Mouse (Mus musculus) erythroblast, embryonic 14.5 days (primary cell): ENCODE results near the gene Pi16. TPM values are rescaled to one million over a fixed set of nuclear protein-coding genes. Genes with fewer than 3 reads are reported as not detected.
"Not testable (repeated sequence)": the region's sequence is repeated elsewhere in the genome, so short reads cannot be mapped to it uniquely, and the experiment has no call there.

Source experiments
- H3K27me3 ChIP-seq: 2 replicates; pipeline ENCODE4 v1.6.1; 2012; ENCODE audit warnings: inconsistent platforms; ENCODE audit not compliant: control insufficient read depth
- H3K36me3 ChIP-seq: 2 replicates; pipeline ENCODE4 v1.6.1; 2012; ENCODE audit warnings: mild to moderate bottlenecking, inconsistent platforms; ENCODE audit not compliant: control insufficient read depth
- H3K4me1 ChIP-seq: 2 replicates; pipeline ENCODE4 v1.6.1; 2012; ENCODE audit warnings: inconsistent platforms; ENCODE audit not compliant: control insufficient read depth
- H3K4me3 ChIP-seq: replicated peaks from 2 replicates; pipeline ENCODE3; 2012; ENCODE audit warnings: moderate library complexity, mild to moderate bottlenecking, inconsistent platforms
- H3K9me3 ChIP-seq: 2 replicates; pipeline ENCODE4 v1.6.1; 2012; ENCODE audit warnings: low read length, inconsistent platforms, mixed read lengths; ENCODE audit not compliant: control insufficient read depth
- GATA1 ChIP-seq: IDR thresholded peaks from 2 replicates; pipeline ENCODE4 v1.6.1; 2012; ENCODE audit warnings: low read length, inconsistent platforms, mixed read lengths
- TAL1 ChIP-seq: IDR thresholded peaks from 3 replicates; pipeline ENCODE4 v1.6.1; 2012; ENCODE audit warnings: low read length, inconsistent platforms, mixed read lengths
- polyA plus RNA-seq: library from polyadenylated mRNA; stranded (reverse); fragments of >175 nt; gene quantifications from 2 replicates; pipeline ENCODE4 v1.2.3, GENCODE M21; 2012

Gene Pi16
- polyA plus RNA-seq, result 0.03 TPM in 1 of 2 replicates, not detected in the other

GRCm38 (mm10) chr17:29317380-29317779, at the start of gene Pi16:
TSS of gene Pi16 (plus strand) at chr17:29317680.
- H3K27me3 ChIP-seq, result peaks cover 39% of the 10 kb centered on the region
- not testable (repeated sequence) for H3K4me3 ChIP-seq, H3K9me3 ChIP-seq, H3K36me3 ChIP-seq
- peaks cover 14% of the 10 kb centered on the region for H3K4me1 ChIP-seq

DNA sequence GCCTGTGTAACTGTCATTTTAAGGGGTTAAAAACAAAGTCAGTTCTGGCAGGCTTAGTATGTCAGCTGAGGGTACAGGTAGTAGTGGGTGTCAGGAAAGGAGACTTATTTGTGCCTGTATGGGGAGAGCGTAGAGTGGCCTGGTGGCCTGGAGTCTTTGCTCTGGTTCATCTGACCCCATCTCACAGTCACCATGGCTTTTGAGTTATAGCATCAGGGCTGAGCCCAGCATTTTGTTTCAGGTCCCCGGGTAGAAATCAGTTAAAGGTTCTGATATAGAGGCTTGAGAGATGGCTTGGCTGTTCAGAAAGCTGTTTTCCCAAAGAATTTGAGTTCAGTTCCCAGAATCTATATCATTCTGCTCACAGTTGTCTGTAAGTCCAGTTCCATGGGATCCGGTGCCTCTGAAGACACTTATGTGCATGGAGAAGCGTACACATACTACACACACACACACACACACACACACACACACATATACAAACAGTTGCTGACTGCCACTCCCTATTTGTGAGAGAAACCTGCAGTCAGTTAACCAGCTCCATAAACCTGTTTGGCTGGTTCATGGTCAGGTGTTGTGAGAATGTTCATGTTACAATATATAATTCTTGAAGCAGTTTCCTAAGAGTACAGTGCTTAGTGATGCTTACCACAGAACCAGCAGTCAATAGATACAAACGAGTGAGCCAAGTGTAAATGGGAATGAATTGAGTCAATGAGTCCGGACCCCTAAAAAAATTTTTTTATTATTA, 49.4 kb upstream of the Pi16 start:
- Histone ChIP-seq H3K4me1 (peaks cover 50% of the 10 kb centered on the region), H3K36me3 (peaks cover 7% of the 10 kb centered on the region), H3K27me3 (no peaks in the 10 kb centered on the region), H3K9me3 (no peaks in the 10 kb centered on the region), H3K4me3 (peak overlapping the region; percentile 94)
- TF ChIP-seq GATA1 (no peak), TAL1 (no peak)

GRCm38 (mm10) chr17:29268682-29269348, 48.7 kb upstream of the Pi16 start, which contains the start of gene BC004004:
TSS of gene BC004004 (plus strand) at chr17:29268788.
- Histone ChIP-seq H3K27me3 (no peaks in the 10 kb centered on the region), H3K4me3 (peak within 1 kb of the TSS; percentile 94), H3K4me1 (peaks cover 49% of the 10 kb centered on the region), H3K9me3 (no peaks in the 10 kb centered on the region), H3K36me3 (peaks cover 7% of the 10 kb centered on the region)
- TF ChIP-seq GATA1 (no peak), TAL1 (no peak)

GRCm38 (mm10) chr17:29269349-29269706, 48.2 kb upstream of the Pi16 start:
- H3K4me1 ChIP-seq, result peaks cover 47% of the 10 kb centered on the region

GRCm38 (mm10) chr17:29270148-29270698, 47.3 kb upstream of the Pi16 start:
- Histone ChIP-seq H3K36me3 (peaks cover 7% of the 10 kb centered on the region), H3K27me3 (no peaks in the 10 kb centered on the region), H3K9me3 (no peaks in the 10 kb centered on the region), H3K4me3 (peak overlapping the region; percentile 94), H3K4me1 (peaks cover 40% of the 10 kb centered on the region)
- no peak for TF ChIP-seq GATA1
- TF ChIP-seq TAL1, result no peak

More at GRCm38 (mm10) chr17:29269349-29269706, 48.2 kb upstream of the Pi16 start:
- Histone ChIP-seq H3K4me3 (peak overlapping the region; percentile 94), H3K36me3 (peaks cover 7% of the 10 kb centered on the region), H3K27me3 (no peaks in the 10 kb centered on the region), H3K9me3 (no peaks in the 10 kb centered on the region)
- TF ChIP-seq TAL1, result no peak
- no peak for TF ChIP-seq GATA1

DNA sequence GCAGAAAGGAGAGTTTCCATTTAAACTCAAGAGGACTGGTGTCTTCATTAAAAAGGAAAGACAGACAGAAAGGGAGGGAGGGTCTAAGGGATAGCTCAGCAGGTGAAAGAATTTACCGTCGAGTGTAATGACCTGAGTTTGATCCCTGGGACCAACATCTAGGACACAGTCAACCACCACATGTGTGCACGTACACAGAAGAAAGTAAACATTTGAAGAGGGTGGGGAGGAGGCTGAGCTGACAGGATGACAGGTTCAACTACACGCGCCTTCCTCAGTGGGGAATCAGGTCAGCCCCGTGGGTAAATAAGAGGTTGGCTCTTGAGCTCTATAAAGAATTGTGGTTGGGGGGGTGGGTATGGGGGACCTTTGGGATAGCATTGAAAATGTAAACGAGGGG, 44.3 kb upstream of the Pi16 start:
- TF ChIP-seq TAL1, result no peak
- TF ChIP-seq GATA1, result no peak
- Histone ChIP-seq H3K4me1 (peaks cover 30% of the 10 kb centered on the region), H3K4me3 (no peak overlapping the region), H3K9me3 (no peaks in the 10 kb centered on the region), H3K27me3 (no peaks in the 10 kb centered on the region), H3K36me3 (peaks cover 20% of the 10 kb centered on the region)

DNA sequence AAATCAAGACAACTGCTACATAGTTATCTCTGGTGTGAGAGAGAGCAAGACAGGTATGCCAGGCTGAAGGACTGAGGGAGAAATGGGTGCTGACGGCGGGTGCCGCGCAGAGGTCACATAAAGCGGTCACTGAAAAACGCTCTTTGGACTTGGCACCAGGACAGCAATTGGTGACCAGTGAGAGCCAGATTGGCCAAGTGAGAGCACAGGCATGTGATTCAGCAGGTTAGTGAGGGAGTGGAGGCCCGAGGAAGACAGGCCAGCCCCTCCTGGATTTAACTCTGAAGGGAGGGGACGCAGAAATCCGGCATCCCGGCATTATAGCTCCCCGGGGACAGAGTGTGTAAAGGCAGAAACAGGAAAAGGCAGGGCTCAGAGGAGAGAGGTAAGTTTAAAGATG, 43.6 kb upstream of the Pi16 start:
- H3K9me3 ChIP-seq, result no peaks in the 10 kb centered on the region
- H3K36me3 ChIP-seq, result peaks cover 27% of the 10 kb centered on the region
- H3K27me3 ChIP-seq, result no peaks in the 10 kb centered on the region
- H3K4me3 ChIP-seq, result no peak overlapping the region
- no peak for TF ChIP-seq GATA1
- TF ChIP-seq TAL1, result no peak
- peaks cover 27% of the 10 kb centered on the region for H3K4me1 ChIP-seq

DNA sequence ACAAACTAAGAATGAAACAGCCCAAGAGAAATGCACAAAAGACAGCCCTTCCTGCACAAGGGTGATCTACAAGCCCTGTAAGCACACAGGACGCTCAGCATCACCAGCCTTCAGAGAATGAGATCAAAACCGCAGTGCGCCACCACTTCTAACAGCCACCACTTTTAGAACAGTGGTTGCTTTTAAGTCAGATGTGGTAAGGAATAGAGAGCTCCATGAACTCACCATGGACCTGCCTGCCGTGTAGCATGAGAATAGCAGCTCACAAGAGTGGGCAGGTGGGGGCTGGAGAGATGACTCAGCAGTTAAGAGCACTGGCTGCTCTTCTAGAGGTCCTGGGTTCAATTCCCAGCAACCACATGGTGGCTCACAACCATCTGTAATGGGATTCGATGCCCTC, 37.1 kb upstream of the Pi16 start:
- no peak overlapping the region for H3K4me3 ChIP-seq
- TF ChIP-seq GATA1 (no peak), TAL1 (no peak)
- peaks cover 3% of the 10 kb centered on the region for H3K9me3 ChIP-seq
- H3K4me1 ChIP-seq, result peaks cover 3% of the 10 kb centered on the region
- no peaks in the 10 kb centered on the region for H3K27me3 ChIP-seq
- H3K36me3 ChIP-seq, result peaks cover 67% of the 10 kb centered on the region

DNA sequence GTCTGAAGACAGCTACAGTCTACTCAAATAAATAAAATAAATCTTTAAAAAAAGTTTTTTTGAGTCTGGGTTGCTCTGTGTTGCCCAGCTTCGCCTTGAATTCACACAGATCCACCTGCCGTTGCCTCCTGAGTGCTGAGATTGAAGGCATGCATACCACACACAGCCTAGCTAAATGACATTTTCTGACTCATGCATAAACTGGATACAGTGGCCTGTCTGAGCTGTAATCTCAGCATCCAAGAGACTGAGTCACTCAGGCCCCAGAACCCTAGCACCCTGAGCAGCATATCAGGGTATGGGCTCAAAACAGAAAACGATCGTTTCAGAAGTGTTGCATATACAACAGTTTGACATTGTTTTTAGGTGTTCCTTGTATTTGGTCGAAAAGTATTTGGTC, 35.9 kb upstream of the Pi16 start:
- Histone ChIP-seq H3K36me3 (peaks cover 78% of the 10 kb centered on the region), H3K9me3 (peaks cover 14% of the 10 kb centered on the region), H3K4me3 (no peak overlapping the region), H3K27me3 (peaks cover 2% of the 10 kb centered on the region; the same call in 1 of the 2 replicates), H3K4me1 (peaks cover 3% of the 10 kb centered on the region)
- TF ChIP-seq TAL1 (no peak), GATA1 (no peak)
